Mouse (Mus musculus) bone marrow, adult 2 months (tissue): ENCODE results near the gene Mycbp.

Source experiments
- CTCF ChIP-seq: fragments of 200-500 bp; IDR thresholded peaks from 2 replicates; pipeline ENCODE4 v1.5.1; 2011; ENCODE audit warnings: low read length, control low read depth; ENCODE audit not compliant: control insufficient read depth, insufficient read depth
- POLR2A ChIP-seq: fragments of 200-500 bp; IDR thresholded peaks from 2 replicates; pipeline ENCODE4 v1.6.1; 2011; ENCODE audit warnings: low read depth, mild to moderate bottlenecking, control low read depth, low read length, borderline replicate concordance; ENCODE audit not compliant: control insufficient read depth

DNA sequence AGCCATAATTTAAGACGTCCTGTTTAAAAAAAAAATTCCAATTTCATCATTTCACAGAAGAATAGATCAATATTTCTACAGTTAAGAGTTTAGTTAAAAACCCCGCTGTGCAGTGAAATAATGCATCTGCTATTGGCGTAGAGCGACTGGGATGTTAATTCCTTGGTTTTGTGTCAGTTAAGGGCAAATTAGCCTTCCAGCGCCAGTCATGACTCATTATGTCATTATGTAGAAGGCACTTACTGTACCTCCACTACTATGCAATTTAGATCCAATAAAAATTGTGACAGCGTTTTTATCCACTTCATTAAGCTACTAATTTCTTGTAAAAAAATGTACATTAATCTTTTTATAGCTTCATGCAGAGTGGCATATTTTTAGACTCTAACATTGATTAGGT is 44.3 kb downstream of the Mycbp start:
- no peak for TF ChIP-seq CTCF
- TF ChIP-seq POLR2A: no peak
